Mouse (Mus musculus) ES-E14 (cell line): ENCODE results near the gene Oard1.

Source experiments
- ZC3H11A ChIP-seq: IDR thresholded peaks from 2 replicates; pipeline ENCODE4 v1.6.1; 2012; ENCODE audit warnings: low read depth, mild to moderate bottlenecking, inconsistent platforms, low read length, borderline replicate concordance
- ZNF384 ChIP-seq: IDR thresholded peaks from 2 replicates; pipeline ENCODE4 v1.6.1; 2012; ENCODE audit warnings: low read depth, low read length, inconsistent platforms

DNA sequence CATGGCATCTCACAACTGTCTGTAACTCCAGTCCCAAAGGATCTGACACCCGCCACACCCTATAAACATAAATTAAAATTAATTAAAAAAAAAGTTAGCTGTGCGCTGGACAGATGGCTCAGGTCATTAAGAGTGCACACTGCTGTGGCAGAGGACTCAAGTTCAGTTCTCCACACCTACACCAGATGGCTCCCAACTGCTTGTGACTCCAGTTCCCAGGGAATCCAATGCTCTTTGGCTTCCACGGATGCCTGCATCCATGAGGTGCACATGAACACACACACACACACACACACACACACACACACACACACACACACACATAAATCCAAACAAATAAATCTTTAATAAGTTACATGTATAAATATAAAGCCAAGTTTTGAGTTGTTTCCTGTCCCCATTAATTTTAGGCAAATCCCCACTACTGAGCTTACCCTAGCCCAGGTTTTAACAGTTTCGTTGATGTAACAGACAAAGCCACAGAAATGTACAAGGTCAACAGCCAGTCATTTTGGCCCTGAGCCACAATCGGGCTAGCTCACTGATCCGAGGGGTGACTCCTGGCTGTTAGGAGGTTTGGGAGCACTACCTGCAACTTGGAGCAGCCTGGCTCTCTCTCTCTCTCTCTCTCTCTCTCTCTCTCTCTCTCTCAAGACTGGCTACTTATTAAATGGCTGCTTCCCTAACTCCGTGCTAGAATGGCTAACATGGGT lies 33.1 kb downstream of the Oard1 start:
- TF ChIP-seq ZNF384, result no peak
- TF ChIP-seq ZC3H11A, result no peak
